Mouse (Mus musculus) lung, embryonic 16.5 days (tissue): ENCODE measurements around the gene Acvr1b. TPM values are rescaled to one million over a fixed set of nuclear protein-coding genes. Genes with fewer than 3 reads are reported as not detected.

Source experiments
- ATAC-seq: fragments of 200-750 bp; cut with Nextera tagmentation; 2 replicates; pipeline ENCODE4 v1.8.0; 2017; ENCODE audit warnings: low read depth, mild to moderate bottlenecking, moderate library complexity
- H3K27ac ChIP-seq: fragments of 300-500 bp; sonication (generic); 2 replicates; pipeline ENCODE4 v1.5.1; 2014; ENCODE audit warnings: mild to moderate bottlenecking, control low read depth, low read length
- H3K27me3 ChIP-seq: fragments of 300-500 bp; sonication (generic); 2 replicates; pipeline ENCODE4 v1.6.1; 2014; ENCODE audit warnings: low read depth, low read length, mixed read lengths; ENCODE audit not compliant: control insufficient read depth, insufficient read depth
- H3K36me3 ChIP-seq: fragments of 300-500 bp; sonication (generic); 2 replicates; pipeline ENCODE4 v1.6.1; 2014; ENCODE audit warnings: low read length; ENCODE audit not compliant: control insufficient read depth, insufficient read depth
- H3K4me1 ChIP-seq: fragments of 300-500 bp; sonication (generic); replicated peaks from 2 replicates; pipeline ENCODE4 v1.6.1; 2014; ENCODE audit warnings: low read length, mixed read lengths; ENCODE audit not compliant: control insufficient read depth, insufficient read depth
- H3K4me2 ChIP-seq: fragments of 300-500 bp; sonication (generic); 2 replicates; pipeline ENCODE4 v1.6.1; 2014; ENCODE audit warnings: low read depth, low read length, control low read depth
- H3K4me3 ChIP-seq: fragments of 300-500 bp; sonication (generic); 2 replicates; pipeline ENCODE4 v1.5.1; 2014; ENCODE audit warnings: mild to moderate bottlenecking, low read length, control low read depth
- H3K9ac ChIP-seq: fragments of 300-500 bp; sonication (generic); 2 replicates; pipeline ENCODE4 v1.6.1; 2014; ENCODE audit warnings: low read length, control low read depth
- H3K9me3 ChIP-seq: fragments of 300-500 bp; sonication (generic); 2 replicates; pipeline ENCODE4 v1.6.1; 2016; ENCODE audit warnings: low read length; ENCODE audit not compliant: control insufficient read depth
- WGBS: fragments of 180-500 bp; shearing (Covaris S2); extraction: QIAGEN DNeasy Blood & Tissue Kit; methylation state at CpG from one replicate; pipeline ENCODE4 v1.1.7; 2014; 5-methylcytosine and 5-hydroxymethylcytosine counted together
- polyA plus RNA-seq: library from polyadenylated mRNA; unstranded; fragments of >200 nt; fragmentation: Nextera tagmentation; extraction: Ambion mirVana; gene quantifications from 2 replicates; pipeline ENCODE4 v1.2.1, GENCODE M21; 2015

Gene Acvr1b
- polyA plus RNA-seq, 1 experiment from 2014 or later: 6.8 TPM

- Histone ChIP-seq H3K27ac (no peak overlapping the region), H3K9me3 (no peaks in the 10 kb centered on the region), H3K4me2 (no peak overlapping the region), H3K4me1 (peaks cover 18% of the 10 kb centered on the region), H3K4me3 (no peak overlapping the region), H3K36me3 (peaks cover 7% of the 10 kb centered on the region), H3K27me3 (no peaks in the 10 kb centered on the region), H3K9ac (no peak overlapping the region)
- 74% methylated on average over 10 of the region's 10 CpGs for WGBS
- no peak for ATAC-seq
These were observed 16.3 kb downstream of the Acvr1b start for GRCm38 (mm10) chr15:101189981-101190761.

GRCm38 (mm10) chr15:101190762-101191150 is 16.9 kb downstream of the Acvr1b start:
- no peaks in the 10 kb centered on the region for H3K27me3 ChIP-seq
- no peaks in the 10 kb centered on the region for H3K9me3 ChIP-seq
- WGBS: 59% methylated on average over 5 of the region's 5 CpGs
- peaks cover 13% of the 10 kb centered on the region for H3K36me3 ChIP-seq
- H3K4me3 ChIP-seq: no peak overlapping the region
- H3K4me1 ChIP-seq: peaks cover 18% of the 10 kb centered on the region
- H3K27ac ChIP-seq: no peak overlapping the region
- no peak overlapping the region for H3K4me2 ChIP-seq
- no peak overlapping the region for H3K9ac ChIP-seq
- no peak for ATAC-seq

- no peak overlapping the region for H3K4me3 ChIP-seq
- H3K9ac ChIP-seq: no peak overlapping the region
- no peak overlapping the region for H3K4me2 ChIP-seq
- 41% methylated on average over 13 of the region's 13 CpGs for WGBS
- peak; percentile 57; the same call in 1 of the 2 replicates for ATAC-seq
- H3K27me3 ChIP-seq: no peaks in the 10 kb centered on the region
- no peaks in the 10 kb centered on the region for H3K9me3 ChIP-seq
- H3K27ac ChIP-seq: peak overlapping the region; percentile 3; the same call in 1 of the 2 replicates
- H3K36me3 ChIP-seq: peaks cover 18% of the 10 kb centered on the region
- H3K4me1 ChIP-seq: peaks cover 18% of the 10 kb centered on the region
These were observed 17.8 kb downstream of the Acvr1b start for GRCm38 (mm10) chr15:101191459-101192259.

- H3K36me3 ChIP-seq: peaks cover 18% of the 10 kb centered on the region
- H3K4me2 ChIP-seq: no peak overlapping the region
- H3K27ac ChIP-seq: no peak overlapping the region
- H3K9me3 ChIP-seq: no peaks in the 10 kb centered on the region
- WGBS: 41% methylated on average over 7 of the region's 7 CpGs
- no peak for ATAC-seq
- H3K4me1 ChIP-seq: peaks cover 18% of the 10 kb centered on the region
- H3K4me3 ChIP-seq: no peak overlapping the region
- no peaks in the 10 kb centered on the region for H3K27me3 ChIP-seq
- 0 out of 2 replicates have a peak overlapping the region, but pooled peaks have one; percentile 11 for H3K9ac ChIP-seq
These were observed 18.4 kb downstream of the Acvr1b start for GRCm38 (mm10) chr15:101192260-101192640.

GRCm38 (mm10) chr15:101192651-101193050 is 18.8 kb downstream of the Acvr1b start:
- Histone ChIP-seq H3K9me3 (no peaks in the 10 kb centered on the region), H3K36me3 (peaks cover 18% of the 10 kb centered on the region), H3K27ac (no peak overlapping the region), H3K9ac (0 out of 2 replicates have a peak overlapping the region, but pooled peaks have one; percentile 11), H3K27me3 (no peaks in the 10 kb centered on the region), H3K4me1 (peaks cover 18% of the 10 kb centered on the region), H3K4me2 (no peak overlapping the region), H3K4me3 (no peak overlapping the region)
- WGBS: 56% methylated on average over 7 of the region's 7 CpGs
- ATAC-seq: no peak

- H3K4me3 ChIP-seq: no peak overlapping the region
- 87% methylated on average over 6 of the region's 6 CpGs for WGBS
- H3K4me2 ChIP-seq: no peak overlapping the region
- H3K9me3 ChIP-seq: no peaks in the 10 kb centered on the region
- ATAC-seq: no peak
- H3K27ac ChIP-seq: no peak overlapping the region
- no peak overlapping the region for H3K9ac ChIP-seq
- peaks cover 21% of the 10 kb centered on the region for H3K36me3 ChIP-seq
- peaks cover 18% of the 10 kb centered on the region for H3K4me1 ChIP-seq
- no peaks in the 10 kb centered on the region for H3K27me3 ChIP-seq
These were observed 20.1 kb downstream of the Acvr1b start for GRCm38 (mm10) chr15:101193971-101194370.

GRCm38 (mm10) chr15:101194951-101195823 is 21.3 kb downstream of the Acvr1b start:
- peaks cover 29% of the 10 kb centered on the region for H3K36me3 ChIP-seq

GRCm38 (mm10) chr15:101196079-101196795 is 22.4 kb downstream of the Acvr1b start:
- Histone ChIP-seq H3K4me3 (no peak overlapping the region), H3K4me1 (peaks cover 16% of the 10 kb centered on the region), H3K27me3 (no peaks in the 10 kb centered on the region), H3K9ac (no peak overlapping the region), H3K4me2 (no peak overlapping the region), H3K36me3 (peaks cover 38% of the 10 kb centered on the region), H3K27ac (no peak overlapping the region), H3K9me3 (no peaks in the 10 kb centered on the region)
- 90% methylated on average over 8 of the region's 8 CpGs for WGBS
- ATAC-seq: no peak

More at GRCm38 (mm10) chr15:101194951-101195823, 21.3 kb downstream of the Acvr1b start:
- Histone ChIP-seq H3K27me3 (no peaks in the 10 kb centered on the region), H3K4me1 (peaks cover 18% of the 10 kb centered on the region), H3K9ac (no peak overlapping the region), H3K9me3 (no peaks in the 10 kb centered on the region), H3K27ac (peak overlapping the region; percentile 18), H3K4me3 (no peak overlapping the region), H3K4me2 (no peak overlapping the region)
- WGBS: 61% methylated on average over 16 of the region's 16 CpGs
- ATAC-seq: no peak
